Mouse (Mus musculus): Measurements from ENCODE around the gene Klk1b8.
A peak's percentile ranks its signal among the peaks of the same experiment; 100 is the strongest.
"Not testable (repeated sequence)": the region's sequence is repeated elsewhere in the genome, so short reads cannot be mapped to it uniquely, and the experiment has no call there.

Klk1b8 gene

GRCm38 (mm10) chr7:43950364-43950763 lies at the start of gene Klk1b8:
Klk1b8 (plus strand) TSS chr7:43950664.
- DNase-seq = no peak

DNA sequence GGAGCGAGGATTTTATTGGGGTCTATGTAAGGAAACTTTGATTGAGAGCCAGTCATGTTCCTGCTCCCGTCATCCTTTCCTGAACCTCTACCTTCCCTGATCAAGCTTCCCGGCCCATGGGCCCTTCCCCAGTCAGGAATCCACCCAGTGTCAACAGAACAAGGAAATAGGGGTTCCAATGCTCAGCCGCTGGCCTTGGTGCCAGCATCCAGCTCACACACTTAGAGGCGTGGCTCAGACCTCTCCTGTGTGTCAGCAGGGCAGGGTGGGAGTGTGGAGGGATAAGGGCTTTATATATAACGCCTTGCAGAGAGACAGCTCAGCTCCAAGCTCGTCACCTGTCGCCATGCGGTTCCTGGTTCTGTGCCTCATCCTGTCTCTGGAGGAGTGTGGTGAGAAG lies 35.6 kb upstream of the Klk1b8 start:
- DNase-seq = no peak

DNA sequence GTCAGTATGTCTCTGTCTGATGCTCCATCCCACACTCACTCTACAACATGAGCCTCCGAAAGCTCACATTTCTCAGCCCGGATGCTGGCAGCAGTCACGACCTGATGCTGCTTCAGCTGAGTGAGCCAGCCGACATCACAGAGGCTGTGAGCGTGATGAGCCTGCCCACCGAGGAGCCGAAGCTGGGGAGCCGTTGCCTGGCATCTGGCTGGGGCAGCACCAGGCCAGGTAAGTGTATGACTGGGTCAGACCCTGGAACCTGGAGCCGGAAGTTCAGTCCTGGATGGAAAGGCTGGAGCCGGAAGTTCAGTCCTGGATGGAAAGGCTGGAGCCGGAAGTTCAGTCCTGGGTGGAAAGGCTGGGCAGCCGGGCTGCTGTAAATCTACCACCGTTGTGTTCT lies 32.0 kb upstream of the Klk1b8 start:
- no peak for DNase-seq

GRCm38 (mm10) chr7:43918871-43919270 lies 31.6 kb upstream of the Klk1b8 start:
- no peak for DNase-seq

- DNase-seq = peak; percentile 9
These were observed 30.7 kb upstream of the Klk1b8 start for GRCm38 (mm10) chr7:43919559-43920451.

DNA sequence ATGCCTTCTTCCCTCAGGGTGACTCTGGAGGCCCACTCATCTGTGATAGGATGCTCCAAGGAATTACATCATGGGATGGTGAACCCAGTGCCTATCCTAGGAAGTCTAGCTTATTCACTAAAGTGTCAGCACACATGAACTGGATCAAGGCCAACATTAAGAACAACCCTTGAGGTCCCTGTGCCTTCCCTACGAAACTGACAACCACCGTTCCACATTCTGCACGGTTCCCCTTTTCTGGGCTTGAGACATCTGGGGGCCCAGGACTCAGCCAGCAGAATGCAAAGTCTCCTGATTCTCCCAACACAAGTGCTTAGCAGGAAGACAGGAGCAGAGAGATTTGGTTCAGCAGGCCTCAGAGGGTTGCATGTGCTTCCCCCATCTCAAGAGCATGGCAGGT lies 29.9 kb upstream of the Klk1b8 start:
- DNase-seq = no peak

GRCm38 (mm10) chr7:43921087-43921486 lies 29.4 kb upstream of the Klk1b8 start:
- DNase-seq = no peak

GRCm38 (mm10) chr7:43921941-43922340 lies 28.5 kb upstream of the Klk1b8 start:
- DNase-seq = no peak

GRCm38 (mm10) chr7:43925985-43926384 lies 24.5 kb upstream of the Klk1b8 start:
- no peak for DNase-seq

DNA sequence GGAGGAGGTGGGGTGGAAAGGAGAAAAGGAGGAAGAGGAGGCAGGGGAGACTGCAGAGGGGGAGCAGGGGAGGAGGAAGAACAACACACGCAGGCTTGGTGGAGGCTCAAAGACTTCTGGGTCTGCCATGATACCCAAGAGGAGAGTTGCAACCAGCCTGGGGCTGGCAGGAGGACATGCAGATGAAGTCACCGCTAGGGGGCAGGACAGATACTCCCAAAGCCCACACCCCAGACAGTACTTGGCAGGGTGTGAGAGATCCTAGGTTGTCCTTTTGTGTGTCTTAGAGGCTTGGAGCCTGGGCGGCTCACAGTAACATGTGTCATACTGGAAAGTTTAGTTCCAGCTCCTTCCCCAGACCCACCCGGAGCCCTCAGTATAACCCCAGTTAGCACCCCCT lies 21.9 kb upstream of the Klk1b8 start:
- DNase-seq = peak; percentile 1

GRCm38 (mm10) chr7:43932337-43932736 lies 18.1 kb upstream of the Klk1b8 start:
- no peak for DNase-seq

- DNase-seq = no peak
These were observed 17.0 kb upstream of the Klk1b8 start, which contains the start of gene Klk15 for GRCm38 (mm10) chr7:43933440-43933839. Klk15 (plus strand) TSS chr7:43933740.

- DNase-seq = no peak
These were observed 15.7 kb upstream of the Klk1b8 start for GRCm38 (mm10) chr7:43934747-43935146.

- no peak for DNase-seq
These were observed 13.9 kb upstream of the Klk1b8 start for GRCm38 (mm10) chr7:43936551-43936950.

GRCm38 (mm10) chr7:43942293-43942692 lies 8.2 kb upstream of the Klk1b8 start:
- DNase-seq = not testable (repeated sequence)

- DNase-seq = no peak
These were observed 5.7 kb upstream of the Klk1b8 start for GRCm38 (mm10) chr7:43944727-43945264.

- DNase-seq = no peak
These were observed 2.2 kb downstream of the Klk1b8 start for GRCm38 (mm10) chr7:43952703-43953102.

GRCm38 (mm10) chr7:43966451-43966850 lies 16.0 kb downstream of the Klk1b8 start, which contains the start of gene Klk1b1:
Klk1b1 (plus strand) TSS chr7:43966751.
- DNase-seq = no peak

DNA sequence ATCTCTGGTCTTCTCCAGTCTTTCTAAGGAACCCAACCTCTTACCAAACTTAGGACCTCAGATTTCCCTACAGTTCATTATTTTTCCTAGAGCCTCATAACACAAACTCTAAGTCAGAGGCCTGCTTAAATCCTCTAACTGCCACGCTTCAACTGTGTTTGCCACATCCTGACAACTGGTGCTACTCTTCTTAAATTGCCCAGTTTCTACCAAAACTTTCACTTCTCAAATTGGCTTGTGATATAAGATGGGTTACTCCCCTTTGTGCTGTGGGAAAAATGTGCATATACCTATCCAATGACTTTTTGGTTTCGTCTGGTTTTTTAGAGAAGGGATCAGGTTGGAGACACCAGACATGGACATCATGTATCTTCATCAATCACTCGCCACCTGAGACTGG lies 16.6 kb downstream of the Klk1b8 start:
- DNase-seq = no peak

DNA sequence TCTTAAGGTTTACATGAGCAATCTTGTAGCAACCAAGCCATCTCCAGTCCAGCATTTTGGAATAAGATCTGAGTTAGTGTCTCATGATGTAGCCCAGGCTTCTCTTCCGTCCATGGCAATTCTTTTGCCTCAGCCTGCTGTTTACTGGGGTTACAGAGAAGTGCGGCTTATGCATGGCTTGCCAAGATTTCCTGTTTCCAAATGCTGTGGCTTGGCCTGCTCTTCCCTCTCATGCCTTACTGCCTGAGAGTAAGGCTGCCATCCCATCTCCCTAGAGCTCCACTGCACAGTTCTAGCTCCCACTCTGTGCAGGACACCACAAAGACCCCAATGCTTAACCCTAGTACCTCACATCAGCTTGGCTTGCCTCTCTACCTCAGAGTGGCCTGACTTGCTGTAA lies 17.1 kb downstream of the Klk1b8 start:
- no peak for DNase-seq

DNA sequence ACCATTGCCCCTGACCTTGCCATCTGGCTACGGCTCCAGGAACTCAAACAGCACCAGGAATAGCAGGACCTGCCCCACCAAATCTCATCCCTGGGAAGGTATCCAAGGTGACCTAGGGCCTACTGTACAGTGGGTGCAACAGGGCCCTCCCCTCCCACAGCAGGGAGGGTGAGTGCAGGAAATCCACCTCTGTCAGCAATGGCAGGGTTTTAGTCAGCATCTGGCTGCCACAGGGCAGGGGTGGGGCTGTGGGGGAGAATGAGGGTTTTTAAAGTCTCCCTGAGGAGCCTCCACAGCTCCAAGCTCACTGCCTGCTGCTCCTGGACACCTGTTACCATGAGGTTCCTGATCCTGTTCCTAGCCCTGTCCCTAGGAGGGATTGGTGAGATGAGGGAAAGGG lies 25.3 kb downstream of the Klk1b8 start, which contains the start of gene Klk1b9:
Klk1b9 (plus strand) TSS at position 301 of the 400 bp plus-strand sequence.
- DNase-seq = not testable (repeated sequence)

DNA sequence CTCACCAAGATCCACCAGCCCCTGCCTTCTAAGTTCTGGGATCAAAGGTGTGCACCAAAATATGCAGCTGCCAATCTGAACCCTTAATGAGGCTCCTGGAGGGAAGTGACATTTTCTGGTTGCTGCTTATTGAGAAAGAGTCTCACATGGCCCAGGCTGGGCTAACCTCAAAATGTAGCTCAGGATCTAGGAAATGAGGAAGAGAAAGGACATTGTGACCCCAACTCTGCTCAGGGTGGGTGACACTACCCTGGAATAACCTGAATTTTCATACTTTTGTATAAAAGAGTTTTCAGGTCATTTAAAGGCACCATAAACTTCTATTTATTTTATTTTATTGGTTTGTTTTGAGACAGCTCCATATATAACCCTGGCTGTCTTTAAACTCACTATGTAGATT lies 35.2 kb downstream of the Klk1b8 start:
- no peak for DNase-seq

DNA sequence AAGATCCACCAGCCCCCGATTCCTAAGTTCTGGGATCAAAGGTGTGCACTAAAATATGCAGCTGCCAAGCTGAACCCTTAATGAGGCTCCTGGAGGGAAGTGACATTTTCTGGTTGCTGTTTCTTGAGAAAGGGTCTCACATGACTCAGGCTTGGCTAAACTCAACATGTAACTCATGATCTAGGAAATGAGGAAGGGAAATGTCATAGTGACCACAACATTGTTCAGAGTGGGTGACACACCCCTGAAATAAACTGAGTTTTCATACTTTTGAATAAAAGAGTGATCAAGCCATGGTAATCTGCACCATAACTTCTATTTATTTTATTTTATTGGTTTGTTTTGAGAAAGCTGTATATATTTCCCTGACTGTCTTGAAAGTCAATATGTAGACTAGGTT lies 44.4 kb downstream of the Klk1b8 start:
- DNase-seq = not testable (repeated sequence)

GRCm38 (mm10) chr7:43995577-43995976 lies 45.1 kb downstream of the Klk1b8 start, which contains the start of gene Klk1b11:
Klk1b11 (plus strand) TSS chr7:43995877.
- DNase-seq = not testable (repeated sequence)
